Mouse (Mus musculus) MEL (cell line): ENCODE results near the gene Skida1.

Experiments used
- CTCF ChIP-seq, 3 experiments: IDR thresholded peaks in 2 of 3; conservative IDR thresholded peaks in 1 of 3; 2 replicates each; pipeline ENCODE4 v1.5.1; 2011 to 2012; ENCODE audit warnings: low read length in 3 of 3, low read depth in 2 of 3, mild to moderate bottlenecking in 2 of 3, improper control_type of control experiment in 1 of 3, inconsistent platforms in 1 of 3, mixed read lengths in 1 of 3, moderate library complexity in 1 of 3; ENCODE audit not compliant: control insufficient read depth in 1 of 3, insufficient read depth in 1 of 3, poor library complexity in 1 of 3, severe bottlenecking in 1 of 3
- ETS1 ChIP-seq: IDR thresholded peaks from 2 replicates; pipeline ENCODE4 v1.6.1; 2012; ENCODE audit warnings: low read depth, mild to moderate bottlenecking, inconsistent platforms, low read length, improper control_type of control experiment, moderate library complexity
- GATA1 ChIP-seq: IDR thresholded peaks from 2 replicates; pipeline ENCODE4 v1.6.1; 2011; ENCODE audit warnings: low read depth, low read length, improper control_type of control experiment
- MXI1 ChIP-seq: IDR thresholded peaks from 2 replicates; pipeline ENCODE4 v1.6.1; 2011; ENCODE audit warnings: mild to moderate bottlenecking, low read depth, low read length, improper control_type of control experiment
- MYC ChIP-seq: IDR thresholded peaks from 2 replicates; pipeline ENCODE4 v1.6.1; 2011; ENCODE audit warnings: low read depth, mild to moderate bottlenecking, low read length, improper control_type of control experiment, moderate library complexity
- POLR2A ChIP-seq, 2 experiments: IDR thresholded peaks; 2 replicates each; pipeline ENCODE4 v1.6.1; 2011 to 2012; ENCODE audit warnings: low read length in 2 of 2, mild to moderate bottlenecking in 2 of 2, control low read depth in 1 of 2, improper control_type of control experiment in 1 of 2, low read depth in 1 of 2, moderate library complexity in 1 of 2; ENCODE audit not compliant: control insufficient read depth in 1 of 2, insufficient read depth in 1 of 2, poor library complexity in 1 of 2
- SIN3A ChIP-seq: IDR thresholded peaks from 2 replicates; pipeline ENCODE4 v1.6.1; 2012; ENCODE audit warnings: low read length, improper control_type of control experiment, inconsistent platforms
- SMC3 ChIP-seq: IDR thresholded peaks from 2 replicates; pipeline ENCODE4 v1.6.1; 2011; ENCODE audit warnings: low read depth, low read length, improper control_type of control experiment
- TCF12 ChIP-seq: IDR thresholded peaks from 2 replicates; pipeline ENCODE4 v1.6.1; 2014; ENCODE audit warnings: low read depth, mild to moderate bottlenecking, inconsistent platforms, low read length, improper control_type of control experiment, moderate library complexity
- USF1 ChIP-seq: IDR thresholded peaks from 2 replicates; pipeline ENCODE4 v1.6.1; 2014; ENCODE audit warnings: low read depth, mild to moderate bottlenecking, inconsistent platforms, low read length, improper control_type of control experiment, moderate library complexity
- ZC3H11A ChIP-seq: IDR thresholded peaks from 2 replicates; pipeline ENCODE4 v1.6.1; 2012; ENCODE audit warnings: low read depth, mild to moderate bottlenecking, inconsistent platforms, low read length, improper control_type of control experiment

DNA sequence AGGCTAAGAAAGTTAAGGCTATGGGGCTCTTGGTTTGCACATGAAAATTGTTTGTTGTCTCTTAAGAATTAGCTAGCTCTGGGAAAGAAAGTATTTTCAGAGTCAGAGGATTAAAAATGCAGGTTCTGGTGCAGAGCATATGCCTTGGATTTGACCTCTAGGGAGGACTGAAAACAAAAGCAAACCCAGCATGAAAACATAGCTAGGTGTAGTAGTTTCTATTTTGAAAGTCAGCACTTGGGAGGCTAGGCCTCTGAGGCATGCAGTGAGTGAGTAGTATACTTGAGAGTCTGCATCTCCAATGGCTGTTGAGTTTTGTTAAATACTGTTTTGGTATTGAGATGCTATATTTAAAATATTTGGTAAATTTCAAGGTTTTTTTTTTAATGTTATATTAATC, 45.5 kb upstream of the Skida1 start:
- TF ChIP-seq GATA1 = no peak
- TF ChIP-seq CTCF (IDR thresholded peaks at IDR 0.05 in 2 of 3, conservative IDR thresholded peaks at IDR 0.05 in 1 of 3; ENCODE audit: control insufficient read depth in 1 of 3, insufficient read depth in 1 of 3, low read depth in 2 of 3, low read length in 3 of 3, poor library complexity in 1 of 3, severe bottlenecking in 1 of 3) = no peak
- TF ChIP-seq ETS1 = no peak
- no peak for TF ChIP-seq MYC
- TF ChIP-seq SMC3 = no peak
- no peak for TF ChIP-seq MXI1
- TF ChIP-seq TCF12 = no peak
- no peak for TF ChIP-seq USF1
- no peak for TF ChIP-seq SIN3A
- no peak for TF ChIP-seq POLR2A (IDR thresholded peaks at IDR 0.05; ENCODE audit: control insufficient read depth in 1 of 2, insufficient read depth in 1 of 2, low read depth in 1 of 2, low read length in 2 of 2, poor library complexity in 1 of 2)
- TF ChIP-seq ZC3H11A = no peak
